Mouse (Mus musculus): ENCODE results near the gene 4930449I24Rik.
"Not testable (repeated sequence)": the region's sequence is repeated elsewhere in the genome, so short reads cannot be mapped to it uniquely, and the experiment has no call there.

DNA sequence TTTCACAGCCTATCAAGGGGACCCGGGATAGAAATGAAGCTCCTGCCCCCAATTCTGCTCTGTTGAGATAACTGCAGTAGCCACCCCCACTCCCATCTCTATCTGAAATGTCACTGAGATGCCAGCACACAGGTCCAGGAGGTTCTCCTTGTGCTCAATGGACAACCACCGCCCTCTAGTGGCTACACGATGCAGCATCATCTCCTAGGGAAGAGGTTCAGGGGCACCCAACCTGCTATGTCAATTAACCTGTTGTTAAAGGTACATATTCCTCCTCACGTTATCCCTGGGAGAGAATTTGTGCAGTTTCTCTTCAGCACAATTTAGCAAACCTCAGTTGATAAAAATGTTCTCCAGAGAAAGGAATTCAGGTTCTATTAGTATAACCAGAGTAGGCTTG lies 22.6 kb upstream of the 4930449I24Rik start:
- peak; percentile 40 for TF ChIP-seq CTCF (conservative IDR thresholded peaks at IDR 0.05; ENCODE audit: low read length)
- TF ChIP-seq NANOG (IDR thresholded peaks at IDR 0.05; ENCODE audit: borderline replicate concordance, low read length): not testable (repeated sequence)
